ENCODE assay signal across 8 mouse cellular contexts in the genomic region with DNA sequence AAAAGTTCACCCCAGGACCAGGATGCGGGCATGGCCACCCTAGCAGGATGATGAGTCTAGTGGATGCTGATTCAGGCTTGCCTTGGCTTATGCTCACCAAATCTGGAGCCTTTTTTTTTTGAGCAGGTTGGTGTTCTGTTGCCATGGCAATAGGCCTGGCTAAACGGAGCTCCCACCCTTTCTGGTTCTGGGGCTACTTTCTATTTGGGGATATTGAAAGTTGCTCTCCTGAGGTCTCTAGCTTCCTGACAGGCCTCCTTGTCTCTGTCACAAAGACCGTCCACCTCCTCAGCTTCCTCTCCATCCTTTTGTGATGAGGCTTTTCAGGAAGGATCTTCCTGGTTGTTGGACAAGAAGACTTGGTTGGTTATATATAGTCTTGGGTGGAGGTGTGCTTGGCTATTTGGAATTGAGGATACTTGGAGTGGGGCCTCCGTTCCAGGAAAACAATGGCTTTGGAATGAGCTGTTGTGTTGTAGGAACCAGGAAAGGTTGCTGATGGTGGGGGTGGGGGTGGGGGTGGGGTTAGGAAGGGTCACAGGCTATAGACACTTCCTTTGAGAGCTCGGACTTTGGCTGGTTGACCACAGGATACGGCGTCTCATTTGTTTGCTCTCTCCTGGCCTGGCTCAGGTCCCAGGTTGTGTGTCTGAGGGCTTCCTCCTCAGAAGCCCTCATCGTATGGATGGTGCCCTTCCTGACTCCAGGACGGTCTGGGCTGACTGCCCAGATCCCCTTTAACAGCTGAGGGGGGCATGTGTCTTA. TPM values are rescaled to one million over a fixed set of nuclear protein-coding genes. Genes with fewer than 3 reads are reported as not detected.
DNase-seq lines count a peak whose midpoint lies in the region; ATAC-seq and TF ChIP-seq lines count a peak whose summit lies in the region.

No protein-coding gene starts in this region.

- peak; percentile 15; the same call in 1 of the 2 replicates for ATAC-seq in heart, postnatal 0 days (ENCODE audit: insufficient read depth, low read depth)
- ATAC-seq in lung, embryonic 14.5 days (ENCODE audit: insufficient read depth), result 0 out of 2 replicates have a peak, but pooled peaks have one; percentile 8
- peak; percentile 36 for ATAC-seq in stomach, postnatal 0 days (ENCODE audit: low FRiP score, low TSS enrichment)

- no peaks in the 10 kb centered on the region for H3K9me3 ChIP-seq in heart, postnatal 0 days (replicated peaks; ENCODE audit: control insufficient read depth, low read length)
- H3K9me3 ChIP-seq in lung, embryonic 14.5 days (ENCODE audit: low read depth, low read length), result no peaks in the 10 kb centered on the region
- H3K9me3 ChIP-seq in stomach, postnatal 0 days (ENCODE audit: control insufficient read depth, low read length), result no peaks in the 10 kb centered on the region

- 0 out of 2 replicates have a peak overlapping the region, but pooled peaks have one; percentile 92 for H3K9ac ChIP-seq in heart, postnatal 0 days (replicated peaks; ENCODE audit: low read depth, low read length)
- H3K9ac ChIP-seq in lung, embryonic 14.5 days, result peak overlapping the region; percentile 93; the same call in 1 of the 2 replicates
- no peak overlapping the region for H3K9ac ChIP-seq in stomach, postnatal 0 days (ENCODE audit: low read length)

- peak; percentile 53 to 69 for DNase-seq in adrenal gland, adult (ENCODE audit: inconsistent age in 2 of 2, low spot score in 1 of 2)
- DNase-seq in adrenal gland, adult 18-20 months (ENCODE audit: low spot score in 2 of 2), result no peak
- no peak for DNase-seq in heart, postnatal 0 days (ENCODE audit: low spot score)
- DNase-seq in kidney, postnatal 4 days, result peak; percentile 59 to 72
- peak; percentile 57 for DNase-seq in lung, embryonic 14.5 days
- DNase-seq in stomach, postnatal 0 days (ENCODE audit: low spot score), result peak; percentile 66
- no peak for DNase-seq in urinary bladder, postnatal 14 days (ENCODE audit: low spot score)

- peak overlapping the region; percentile 83 for H3K27ac ChIP-seq in brown adipose tissue, adult 24 weeks (replicated peaks; ENCODE audit: low read depth, low read length)
- H3K27ac ChIP-seq in heart, postnatal 0 days (ENCODE audit: low read depth), result peak overlapping the region; percentile 88
- peak overlapping the region; percentile 87 for H3K27ac ChIP-seq in lung, embryonic 14.5 days (ENCODE audit: low read depth)
- H3K27ac ChIP-seq in stomach, postnatal 0 days (replicated peaks), result peak overlapping the region; percentile 94

- peaks cover 11% of the 10 kb centered on the region for H3K4me1 ChIP-seq in brown adipose tissue, adult 24 weeks (ENCODE audit: control insufficient read depth, insufficient read depth, insufficient read length, low read length)
- H3K4me1 ChIP-seq in heart, postnatal 0 days (ENCODE audit: control insufficient read depth, insufficient read depth), result peaks cover 21% of the 10 kb centered on the region
- peaks cover 23% of the 10 kb centered on the region; the same call in 1 of the 2 replicates for H3K4me1 ChIP-seq in lung, embryonic 14.5 days (ENCODE audit: insufficient read depth)
- peaks cover 8% of the 10 kb centered on the region for H3K4me1 ChIP-seq in stomach, postnatal 0 days (replicated peaks; ENCODE audit: control insufficient read depth, insufficient read depth)

- TF ChIP-seq EP300 in heart, postnatal 0 days (IDR thresholded peaks at IDR 0.05; ENCODE audit: low read depth), result no peak
- no peak for TF ChIP-seq EP300 in stomach, postnatal 0 days (optimal IDR thresholded peaks at IDR 0.05)

- H3K36me3 ChIP-seq in heart, postnatal 0 days (replicated peaks; ENCODE audit: control insufficient read depth, insufficient read depth, low read length), result no peaks in the 10 kb centered on the region
- H3K36me3 ChIP-seq in lung, embryonic 14.5 days (ENCODE audit: insufficient read depth), result no peaks in the 10 kb centered on the region
- H3K36me3 ChIP-seq in stomach, postnatal 0 days (ENCODE audit: control insufficient read depth, insufficient read depth, low read length), result no peaks in the 10 kb centered on the region

- peak overlapping the region; percentile 97 for H3K4me2 ChIP-seq in heart, postnatal 0 days (ENCODE audit: low read depth, low read length)
- peak overlapping the region; percentile 91 for H3K4me2 ChIP-seq in lung, embryonic 14.5 days
- peak overlapping the region; percentile 93 for H3K4me2 ChIP-seq in stomach, postnatal 0 days (replicated peaks; ENCODE audit: low read depth)

- 43% methylated on average over 9 of the region's 9 CpGs for WGBS in heart, postnatal 0 days
- WGBS in lung, embryonic 14.5 days, result 51% methylated on average over 9 of the region's 9 CpGs
- 46% methylated on average over 9 of the region's 9 CpGs for WGBS in stomach, postnatal 0 days

- peak overlapping the region; percentile 88 for H3K4me3 ChIP-seq in brown adipose tissue, adult 24 weeks (ENCODE audit: insufficient read depth, low read depth, low read length)
- peak overlapping the region; percentile 93 for H3K4me3 ChIP-seq in heart, postnatal 0 days (ENCODE audit: low read depth, low read length)
- peak overlapping the region; percentile 90 for H3K4me3 ChIP-seq in lung, embryonic 14.5 days (ENCODE audit: low read depth, low read length)
- no peak overlapping the region; the same call in 1 of the 2 replicates for H3K4me3 ChIP-seq in stomach, postnatal 0 days (ENCODE audit: low read depth, low read length)

- TF ChIP-seq CTCF in heart, postnatal 0 days (IDR thresholded peaks at IDR 0.05; ENCODE audit: low read depth), result no peak
- no peak for TF ChIP-seq CTCF in lung, embryonic 14.5 days (IDR thresholded peaks at IDR 0.05; ENCODE audit: low read depth)
- no peak for TF ChIP-seq CTCF in stomach, postnatal 0 days (IDR thresholded peaks at IDR 0.05; ENCODE audit: low read depth)

- H3K27me3 ChIP-seq in heart, postnatal 0 days (ENCODE audit: control insufficient read depth, insufficient read depth, low read length), result no peaks in the 10 kb centered on the region
- H3K27me3 ChIP-seq in lung, embryonic 14.5 days (ENCODE audit: insufficient read depth, low read length), result no peaks in the 10 kb centered on the region
- no peaks in the 10 kb centered on the region for H3K27me3 ChIP-seq in stomach, postnatal 0 days (ENCODE audit: control insufficient read depth, insufficient read depth, low read length)

RNA-seq across cellular contexts. Expression of gene Myo18a, which starts 1.8 kb away (rescaled TPM):
- 10 to 100 TPM; 45.9 to 56.8 TPM for total RNA-seq in adrenal gland, adult 18-20 months (2021)
- polyA plus RNA-seq in brown adipose tissue, adult 24 weeks (2012; ENCODE audit: insufficient read depth, insufficient read length, missing spikeins), result 17.4 and 18.2 TPM in 2 replicates
- total RNA-seq in heart, postnatal 0 days (2014; rRNA removed; ENCODE audit: low replicate concordance), result 181 and 218 TPM in 2 replicates
- polyA plus RNA-seq in heart, postnatal 0 days (2015; fragmentation: Nextera tagmentation; extraction: Ambion mirVana), result 80.0 and 82.5 TPM in 2 replicates
- 32.2 and 35.0 TPM in 2 replicates for polyA plus RNA-seq in lung, embryonic 14.5 days (2014; fragmentation: Nextera tagmentation; extraction: Ambion mirVana)
- 34.3 and 38.7 TPM in 2 replicates for polyA plus RNA-seq in stomach, postnatal 0 days (2015; fragmentation: Nextera tagmentation; extraction: Ambion mirVana)

RNA-seq across cellular contexts. Expression of gene Gm10277, which starts 22.7 kb away (rescaled TPM):
- not detected for total RNA-seq in adrenal gland, adult 18-20 months (2021)
- polyA plus RNA-seq in brown adipose tissue, adult 24 weeks (2012; ENCODE audit: insufficient read depth, insufficient read length, missing spikeins), result not detected in 2 replicates
- total RNA-seq in heart, postnatal 0 days (2014; rRNA removed; ENCODE audit: low replicate concordance), result not detected in 2 replicates
- polyA plus RNA-seq in heart, postnatal 0 days (2015; fragmentation: Nextera tagmentation; extraction: Ambion mirVana), result 0.41 and 0.52 TPM in 2 replicates
- 1.1 and 1.5 TPM in 2 replicates for polyA plus RNA-seq in lung, embryonic 14.5 days (2014; fragmentation: Nextera tagmentation; extraction: Ambion mirVana)
- 0.40 TPM in 2 replicates for polyA plus RNA-seq in stomach, postnatal 0 days (2015; fragmentation: Nextera tagmentation; extraction: Ambion mirVana)

RNA-seq across cellular contexts. Expression of gene Cryba1, which starts 39.8 kb away (rescaled TPM):
- not detected for total RNA-seq in adrenal gland, adult 18-20 months (2021)
- not detected in 2 replicates for polyA plus RNA-seq in brown adipose tissue, adult 24 weeks (2012; ENCODE audit: insufficient read depth, insufficient read length, missing spikeins)
- total RNA-seq in heart, postnatal 0 days (2014; rRNA removed; ENCODE audit: low replicate concordance), result not detected in 2 replicates
- not detected in 2 replicates for polyA plus RNA-seq in heart, postnatal 0 days (2015; fragmentation: Nextera tagmentation; extraction: Ambion mirVana)
- not detected in 2 replicates for polyA plus RNA-seq in lung, embryonic 14.5 days (2014; fragmentation: Nextera tagmentation; extraction: Ambion mirVana)
- not detected in 2 replicates for polyA plus RNA-seq in stomach, postnatal 0 days (2015; fragmentation: Nextera tagmentation; extraction: Ambion mirVana)

Comparison
In these comparisons a context has a peak if more than half of its experiments do, and no peak if none do; other contexts are left out.
1. DNase-seq: peak in adrenal gland, adult (2 of 2), kidney, postnatal 4 days (2 of 2), lung, embryonic 14.5 days (single experiment) and stomach, postnatal 0 days (single experiment); none in adrenal gland, adult 18-20 months (0 of 2), heart, postnatal 0 days (single experiment) and urinary bladder, postnatal 14 days (single experiment).
2. Peak in every context shown above with its lines, with median percentiles within 50 percentile points of each other: H3K27ac ChIP-seq, ATAC-seq and H3K4me2 ChIP-seq.